Mouse (Mus musculus) adrenal gland, adult 8-10 months (tissue): ENCODE measurements at regions not wholly inside any gene's neighbourhood (a gene's known extent, or its start where the extent isn't known, plus 50 kb on each side); places are given as distances from the start of the nearest gene placed in this dataset.

ENCODE experiments used
- DNase-seq: peaks from one replicate; pipeline ENCODE4 v3.0.0; 2022

- no peak for DNase-seq
These were observed 187.0 kb downstream of the Kit start for GRCm38 (mm10) chr5:75761459-75762310.

GRCm38 (mm10) chr5:75756168-75756567 lies 181.5 kb downstream of the Kit start:
- no peak for DNase-seq

DNA sequence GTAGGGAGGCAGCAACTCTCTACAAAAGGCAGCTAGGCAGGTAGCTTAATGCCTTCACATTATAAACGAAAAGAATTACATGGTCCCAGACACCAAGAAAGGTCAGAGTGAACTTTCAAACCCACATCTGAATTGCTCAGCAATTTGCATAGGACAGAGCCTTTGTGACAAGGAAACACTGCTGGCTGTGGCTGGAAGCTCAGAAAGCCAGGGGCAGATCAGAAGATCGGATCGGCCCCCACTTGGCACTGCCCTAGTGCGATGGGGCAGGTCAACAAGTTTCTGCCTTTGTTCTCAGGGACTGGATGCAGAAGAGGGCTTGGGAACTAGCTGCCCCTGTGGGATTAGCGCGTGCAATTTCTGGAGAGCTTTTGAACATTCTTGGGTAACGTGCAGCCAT lies 179.6 kb downstream of the Kit start:
- no peak for DNase-seq

- no peak for DNase-seq
These were observed 170.6 kb downstream of the Kit start for GRCm38 (mm10) chr5:75745311-75745710.

- DNase-seq: no peak
These were observed 169.8 kb downstream of the Kit start for GRCm38 (mm10) chr5:75744475-75745045.

DNA sequence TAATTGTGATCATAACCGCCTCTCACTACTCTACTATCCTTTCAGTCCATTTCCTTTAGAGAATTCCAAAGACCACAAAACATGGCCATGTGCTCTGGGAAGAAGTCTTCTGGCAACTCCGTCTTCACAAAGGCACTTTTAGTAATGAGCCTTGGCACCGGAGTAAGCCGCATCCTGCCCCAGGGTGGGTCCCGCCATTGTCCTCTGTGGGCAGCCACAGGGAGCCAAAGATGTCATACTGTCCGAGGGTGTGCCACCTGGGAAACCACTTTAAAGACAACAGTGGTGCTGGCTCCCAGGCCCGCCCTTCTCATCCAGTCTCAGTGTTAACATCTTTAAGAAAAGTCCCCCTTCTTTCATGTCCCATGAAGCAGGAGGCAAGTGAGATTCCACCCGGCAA lies 164.6 kb downstream of the Kit start:
- no peak for DNase-seq

GRCm38 (mm10) chr5:75738445-75738844 lies 163.7 kb downstream of the Kit start:
- no peak for DNase-seq

GRCm38 (mm10) chr5:75737752-75738151 lies 163.0 kb downstream of the Kit start:
- no peak for DNase-seq

GRCm38 (mm10) chr5:75736318-75736717 lies 161.6 kb downstream of the Kit start:
- DNase-seq: no peak

DNA sequence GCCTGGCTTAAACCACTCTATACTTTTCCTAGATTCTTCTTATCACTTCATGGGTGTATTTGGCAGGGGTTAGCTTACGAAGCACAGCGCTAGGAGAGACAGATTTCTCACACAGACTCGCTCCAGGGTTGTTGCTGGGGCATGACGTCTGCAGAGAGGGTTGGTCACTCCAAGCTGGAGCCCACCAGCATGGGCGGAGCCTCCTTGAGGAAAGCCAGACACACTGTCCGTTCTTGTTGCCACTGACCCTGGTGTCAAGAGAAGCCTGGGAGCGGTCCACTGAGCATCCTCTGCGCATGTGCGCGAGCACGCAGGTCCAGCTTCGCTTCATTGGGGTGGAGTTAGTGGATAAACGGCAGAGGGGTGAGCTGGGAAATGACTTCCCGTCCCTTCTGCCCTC lies 159.8 kb downstream of the Kit start:
- no peak for DNase-seq

- no peak for DNase-seq
These were observed 159.3 kb downstream of the Kit start for GRCm38 (mm10) chr5:75734043-75734442.

DNA sequence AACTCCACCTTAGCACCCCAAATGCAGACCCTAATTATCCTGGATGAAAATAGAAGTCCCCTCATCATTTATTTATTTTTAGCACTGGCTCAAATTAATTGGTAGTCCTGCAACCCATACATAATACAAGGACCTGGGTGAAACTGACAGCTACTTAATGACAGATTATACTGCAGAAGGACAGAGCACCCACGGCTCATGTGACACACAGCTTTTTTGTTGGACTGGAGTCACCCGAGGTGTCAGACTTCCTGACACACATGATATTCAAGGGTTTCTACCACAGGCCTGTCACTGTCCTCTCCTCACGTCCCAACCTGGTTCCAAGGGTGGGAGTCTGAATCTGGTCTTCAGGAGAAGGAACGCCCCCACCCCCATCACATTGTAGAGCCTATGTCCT lies 156.5 kb downstream of the Kit start:
- no peak for DNase-seq

GRCm38 (mm10) chr5:75730698-75731097 lies 156.0 kb downstream of the Kit start:
- no peak for DNase-seq

DNA sequence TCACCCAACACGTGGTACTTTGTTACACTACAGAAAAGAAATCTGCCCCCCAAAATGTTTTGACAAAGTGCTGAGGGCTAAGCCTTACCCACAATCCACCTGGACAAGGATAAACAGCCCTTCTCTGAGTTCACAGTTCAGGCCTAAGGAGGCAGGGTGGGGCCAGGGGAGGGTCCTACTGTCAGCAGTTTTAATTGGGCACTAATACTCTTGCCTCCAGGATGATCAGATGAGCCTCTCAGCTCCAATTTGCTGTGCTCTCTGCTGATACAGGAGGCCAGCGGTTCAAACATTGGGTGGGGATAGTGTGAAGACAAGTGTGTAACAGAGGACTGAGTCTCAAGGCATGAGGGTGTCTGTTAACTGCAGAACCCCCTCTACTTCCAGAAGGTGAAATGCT lies 146.6 kb downstream of the Kit start:
- DNase-seq: no peak

GRCm38 (mm10) chr5:75720091-75720940 lies 145.6 kb downstream of the Kit start:
- DNase-seq: no peak

DNA sequence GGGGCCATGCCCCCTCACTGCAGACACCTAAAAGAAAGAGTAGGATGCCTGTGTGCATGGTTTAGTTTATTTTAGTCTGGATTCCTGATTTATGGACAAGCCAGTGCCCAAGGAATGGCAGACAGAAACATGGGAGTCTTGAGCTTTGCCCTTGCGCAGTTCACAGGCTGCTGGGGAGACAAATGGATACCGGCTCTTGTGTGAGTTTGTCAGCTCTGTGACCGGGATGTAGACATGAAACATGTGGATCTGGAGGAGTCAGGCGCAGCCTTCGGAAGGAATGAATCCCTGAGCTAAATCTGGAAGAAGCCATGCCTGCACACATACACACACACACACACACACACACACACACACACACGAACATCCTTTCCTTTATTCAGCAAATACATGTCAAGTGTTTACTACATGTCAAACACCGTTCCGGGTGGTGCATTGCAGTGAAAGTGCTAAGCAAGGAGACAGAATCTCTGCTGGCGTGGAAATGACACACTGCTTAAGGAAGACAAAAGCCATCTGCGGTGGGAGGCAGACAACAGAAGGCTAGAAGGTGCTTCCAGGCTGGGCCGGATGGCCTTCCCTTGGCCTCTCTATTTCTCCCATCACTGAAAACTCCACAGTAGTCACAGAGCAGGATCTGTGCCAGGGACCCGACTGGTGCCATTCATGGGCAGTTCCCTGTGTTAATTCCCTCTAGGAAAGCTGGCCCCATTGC lies 144.0 kb downstream of the Kit start:
- DNase-seq: no peak
